Mouse (Mus musculus): ENCODE measurements around the gene Slc35a1. TPM values are rescaled to one million over a fixed set of nuclear protein-coding genes. Genes with fewer than 3 reads are reported as not detected.

Gene Slc35a1
- polyA plus RNA-seq (2014; fragmentation: Illumina TruSeq; extraction: RNeasy Lipid Tissue Mini Kit (QIAGEN cat#74804); ENCODE audit: low read depth, low replicate concordance) = 51.2 TPM

GRCm38 (mm10) chr4:34686874-34687567, at the start of gene Slc35a1:
Gene Slc35a1 (minus strand): TSS chr4:34687438.

DNA sequence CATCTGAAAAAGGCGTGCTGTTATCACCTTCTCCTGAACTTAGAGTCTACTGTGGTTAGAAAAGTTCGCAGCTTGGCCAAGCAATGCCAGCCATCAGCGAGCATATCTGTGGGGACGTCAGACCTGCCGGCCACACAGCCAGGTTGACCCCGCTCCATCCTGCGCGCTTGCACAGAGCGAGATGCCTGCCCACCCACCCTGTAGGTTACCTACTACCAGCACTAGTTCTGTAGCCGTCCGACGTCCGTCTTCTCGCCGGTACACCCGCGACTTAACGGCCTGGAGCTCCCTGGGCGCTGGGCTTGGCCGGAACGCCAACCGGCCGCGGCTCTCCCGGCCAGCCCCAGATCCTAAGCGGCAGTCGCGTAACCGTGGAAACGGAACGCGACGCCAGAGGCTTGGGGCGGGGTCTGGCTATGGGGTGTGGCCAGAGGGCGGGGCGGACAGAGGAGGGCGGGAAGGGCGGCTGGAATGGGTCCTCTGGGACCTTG, 42.7 kb upstream of the Slc35a1 start, which contains the start of gene Cfap206:
Gene Cfap206 (minus strand): TSS at position 356 of the 491 bp plus-strand sequence.

DNA sequence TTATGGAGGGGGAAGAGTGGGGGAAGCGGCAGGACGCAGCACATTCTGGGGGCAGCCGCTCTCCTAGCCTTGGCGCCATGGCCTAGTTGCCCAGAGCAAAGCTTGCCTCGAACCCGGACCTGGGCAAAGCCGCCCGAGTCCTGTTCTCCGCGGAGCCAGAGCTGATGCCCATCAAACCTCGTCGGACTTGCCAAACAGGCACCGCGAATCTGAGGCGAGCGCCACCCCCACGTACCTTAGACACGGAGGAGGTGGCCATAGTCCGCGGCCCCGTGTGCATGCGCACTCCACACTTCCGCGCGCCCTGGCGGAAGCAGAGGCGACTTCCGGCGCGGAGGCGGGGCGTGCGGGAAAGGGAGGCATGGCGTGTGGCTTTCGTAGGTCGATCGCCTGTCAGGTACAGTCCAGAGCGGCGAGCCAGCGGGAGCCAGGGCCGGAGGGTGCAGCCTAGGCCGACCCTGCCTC, 72.6 kb downstream of the Slc35a1 start, which contains the start of the genes Orc3 and Rars2:
Gene Orc3 (minus strand): TSS at position 315 of the 465 bp plus-strand sequence.
Gene Rars2 (plus strand): TSS at position 328 of the 465 bp plus-strand sequence.

Other genes starting within 250 kb of the Slc35a1 start
- gene Akirin2, start 136.5 kb downstream of the Slc35a1 start, polyA plus RNA-seq (2014; fragmentation: Illumina TruSeq; extraction: RNeasy Lipid Tissue Mini Kit (QIAGEN cat#74804); ENCODE audit: low read depth, low replicate concordance) = 57.7 TPM
- 44.7 TPM for gene Orc3, start 72.5 kb downstream of the Slc35a1 start, polyA plus RNA-seq (2014; fragmentation: Illumina TruSeq; extraction: RNeasy Lipid Tissue Mini Kit (QIAGEN cat#74804); ENCODE audit: low read depth, low replicate concordance)
- 22.2 TPM for gene Rars2, start 72.5 kb downstream of the Slc35a1 start, polyA plus RNA-seq (2014; fragmentation: Illumina TruSeq; extraction: RNeasy Lipid Tissue Mini Kit (QIAGEN cat#74804); ENCODE audit: low read depth, low replicate concordance)
- gene Cfap206, start 42.8 kb upstream of the Slc35a1 start, polyA plus RNA-seq (2014; fragmentation: Illumina TruSeq; extraction: RNeasy Lipid Tissue Mini Kit (QIAGEN cat#74804); ENCODE audit: low read depth, low replicate concordance) = not detected
- gene Gm136, start 68.8 kb upstream of the Slc35a1 start, polyA plus RNA-seq (2014; fragmentation: Illumina TruSeq; extraction: RNeasy Lipid Tissue Mini Kit (QIAGEN cat#74804); ENCODE audit: low read depth, low replicate concordance) = not detected
- 63.8 TPM for gene Smim8, start 91.0 kb upstream of the Slc35a1 start, polyA plus RNA-seq (2014; fragmentation: Illumina TruSeq; extraction: RNeasy Lipid Tissue Mini Kit (QIAGEN cat#74804); ENCODE audit: low read depth, low replicate concordance)
- 15.4 TPM for gene Zfp292, start 195.5 kb upstream of the Slc35a1 start, polyA plus RNA-seq (2014; fragmentation: Illumina TruSeq; extraction: RNeasy Lipid Tissue Mini Kit (QIAGEN cat#74804); ENCODE audit: low read depth, low replicate concordance)
- not detected for gene Cga, start 206.3 kb upstream of the Slc35a1 start, polyA plus RNA-seq (2014; fragmentation: Illumina TruSeq; extraction: RNeasy Lipid Tissue Mini Kit (QIAGEN cat#74804); ENCODE audit: low read depth, low replicate concordance)